Mouse (Mus musculus) heart, embryonic 11.5 days (tissue): Measurements from ENCODE around the gene Caly. TPM values are rescaled to one million over a fixed set of nuclear protein-coding genes. Genes with fewer than 3 reads are reported as not detected.

Experiments
- ATAC-seq: fragments of 200-750 bp; cut with Nextera tagmentation; replicated peaks from 2 replicates; pipeline ENCODE4 v1.8.0; 2017; ENCODE audit warnings: moderate library complexity; ENCODE audit not compliant: insufficient number of reproducible peaks, low FRiP score, low TSS enrichment
- H3K27ac ChIP-seq: fragments of 300-500 bp; sonication (generic); 2 replicates; pipeline ENCODE4 v1.5.1; 2014; ENCODE audit warnings: mild to moderate bottlenecking, low read depth, low read length
- H3K27me3 ChIP-seq: fragments of 300-500 bp; sonication (generic); 2 replicates; pipeline ENCODE4 v1.6.1; 2014; ENCODE audit warnings: mild to moderate bottlenecking, low read length, mixed read lengths; ENCODE audit not compliant: control insufficient read depth, insufficient read depth
- H3K36me3 ChIP-seq: fragments of 300-500 bp; sonication (generic); 2 replicates; pipeline ENCODE4 v1.6.1; 2014; ENCODE audit warnings: mild to moderate bottlenecking, low read length, moderate library complexity, mixed read lengths; ENCODE audit not compliant: control insufficient read depth, insufficient read depth
- H3K4me1 ChIP-seq: fragments of 300-500 bp; sonication (generic); 2 replicates; pipeline ENCODE4 v1.6.1; 2014; ENCODE audit warnings: low read length; ENCODE audit not compliant: control insufficient read depth, insufficient read depth
- H3K4me2 ChIP-seq: fragments of 300-500 bp; sonication (generic); 2 replicates; pipeline ENCODE4 v1.6.1; 2014; ENCODE audit warnings: mild to moderate bottlenecking, moderate library complexity
- H3K4me3 ChIP-seq: fragments of 300-500 bp; sonication (generic); 2 replicates; pipeline ENCODE4 v1.5.1; 2014; ENCODE audit warnings: low read depth, low read length
- H3K9ac ChIP-seq: fragments of 300-500 bp; sonication (generic); 2 replicates; pipeline ENCODE4 v1.6.1; 2014; ENCODE audit warnings: mild to moderate bottlenecking, low read depth, low read length, moderate library complexity
- H3K9me3 ChIP-seq: fragments of 300-500 bp; sonication (generic); replicated peaks from 2 replicates; pipeline ENCODE4 v1.6.1; 2016; ENCODE audit warnings: low read length; ENCODE audit not compliant: control insufficient read depth
- WGBS: fragments of 180-500 bp; shearing (Covaris S2); extraction: QIAGEN DNeasy Blood & Tissue Kit; methylation state at CpG from one replicate; pipeline ENCODE4 v1.1.7; 2014; ENCODE audit not compliant: insufficient replicate concordance; 5-methylcytosine and 5-hydroxymethylcytosine counted together
- polyA plus RNA-seq: library from polyadenylated mRNA; unstranded; fragments of >200 nt; fragmentation: Nextera tagmentation; extraction: Ambion mirVana; gene quantifications from 2 replicates; pipeline ENCODE4 v1.2.1, GENCODE M21; 2014

Caly gene
- polyA plus RNA-seq: 0.24 and 0.54 TPM in 2 replicates

DNA sequence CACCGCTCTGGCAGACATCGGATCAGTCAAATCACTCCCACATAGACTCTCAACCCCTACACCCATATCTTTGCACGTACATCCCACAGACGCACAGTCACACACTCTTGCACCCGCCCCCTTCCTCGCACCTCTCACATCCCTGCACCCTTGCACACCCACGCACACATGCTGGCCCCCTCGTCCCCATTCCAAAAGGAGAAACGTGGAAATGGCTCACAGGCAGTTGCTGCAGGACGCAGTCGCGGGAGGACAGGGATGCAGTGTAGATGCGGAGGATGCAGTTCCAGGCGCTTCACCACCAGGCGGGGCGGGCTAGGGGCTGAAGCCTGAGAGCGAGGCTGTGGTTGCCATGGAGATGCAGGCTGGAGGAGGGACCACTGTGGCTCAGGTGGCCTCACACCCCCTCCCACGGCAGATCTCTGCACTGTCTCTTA is at the start of gene Caly:
Caly (minus strand) TSS at position 307 of the 437 bp plus-strand sequence.
- H3K4me2 ChIP-seq: no peak within 1 kb of the TSS

DNA sequence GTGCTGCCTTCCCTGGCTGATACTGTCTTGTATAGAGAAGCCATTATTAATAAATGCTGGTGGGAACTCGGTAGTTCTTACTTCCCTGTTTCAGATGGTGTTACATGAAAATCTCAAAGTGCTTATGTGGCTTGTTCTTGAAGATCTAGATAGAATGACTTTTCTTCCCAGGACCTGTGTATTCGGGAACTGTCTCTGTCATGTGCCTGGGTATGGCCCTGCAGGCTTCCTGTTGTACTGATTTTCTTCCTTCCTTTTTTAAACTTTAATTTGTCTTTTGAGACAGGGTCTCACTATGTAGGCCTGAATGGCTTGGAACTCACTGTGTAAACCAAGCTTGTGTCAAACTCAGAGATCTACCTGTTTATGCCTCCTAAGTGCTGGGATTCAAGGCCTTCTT is 45.6 kb upstream of the Caly start:
- H3K9ac ChIP-seq: no peak overlapping the region
- no peak for ATAC-seq
- H3K4me3 ChIP-seq: no peak overlapping the region
- H3K4me1 ChIP-seq: peaks cover 6% of the 10 kb centered on the region; the same call in 1 of the 2 replicates
- H3K27ac ChIP-seq: no peak overlapping the region
- no peak overlapping the region for H3K4me2 ChIP-seq
- no peaks in the 10 kb centered on the region for H3K9me3 ChIP-seq
- 73% methylated on average over 2 of the region's 2 CpGs for WGBS
- no peaks in the 10 kb centered on the region for H3K27me3 ChIP-seq
- peaks cover 2% of the 10 kb centered on the region; the same call in 1 of the 2 replicates for H3K36me3 ChIP-seq

More for the DNA sequence above, at the start of gene Caly:
- Histone ChIP-seq H3K9ac (no peak within 1 kb of the TSS), H3K9me3 (no peaks in the 10 kb centered on the region), H3K4me1 (no peaks in the 10 kb centered on the region), H3K27ac (no peak within 1 kb of the TSS), H3K4me3 (no peak within 1 kb of the TSS), H3K36me3 (no peaks in the 10 kb centered on the region), H3K27me3 (peaks cover 44% of the 10 kb centered on the region)
- 8% methylated on average over 18 of the region's 18 CpGs for WGBS
- no peak for ATAC-seq

GRCm38 (mm10) chr7:140126934-140127333 is 44.6 kb upstream of the Caly start:
- Histone ChIP-seq H3K9ac (no peak overlapping the region), H3K9me3 (no peaks in the 10 kb centered on the region), H3K27me3 (no peaks in the 10 kb centered on the region), H3K4me3 (no peak overlapping the region), H3K36me3 (peaks cover 2% of the 10 kb centered on the region; the same call in 1 of the 2 replicates), H3K4me1 (peaks cover 6% of the 10 kb centered on the region; the same call in 1 of the 2 replicates), H3K27ac (no peak overlapping the region), H3K4me2 (no peak overlapping the region)
- WGBS: 87% methylated on average over 3 of the region's 3 CpGs
- ATAC-seq: no peak

- Histone ChIP-seq H3K4me3 (peak overlapping the region; percentile 61), H3K9ac (peak overlapping the region; percentile 82), H3K36me3 (peaks cover 2% of the 10 kb centered on the region; the same call in 1 of the 2 replicates), H3K27ac (no peak overlapping the region), H3K4me2 (peak overlapping the region; percentile 77), H3K4me1 (peaks cover 6% of the 10 kb centered on the region; the same call in 1 of the 2 replicates), H3K27me3 (no peaks in the 10 kb centered on the region), H3K9me3 (no peaks in the 10 kb centered on the region)
- 0 out of 2 replicates have a peak, but pooled peaks have one; percentile 1 for ATAC-seq
- 4% methylated on average over 5 of the region's 5 CpGs for WGBS
Observed at GRCm38 (mm10) chr7:140126022-140126350, 43.6 kb upstream of the Caly start.

DNA sequence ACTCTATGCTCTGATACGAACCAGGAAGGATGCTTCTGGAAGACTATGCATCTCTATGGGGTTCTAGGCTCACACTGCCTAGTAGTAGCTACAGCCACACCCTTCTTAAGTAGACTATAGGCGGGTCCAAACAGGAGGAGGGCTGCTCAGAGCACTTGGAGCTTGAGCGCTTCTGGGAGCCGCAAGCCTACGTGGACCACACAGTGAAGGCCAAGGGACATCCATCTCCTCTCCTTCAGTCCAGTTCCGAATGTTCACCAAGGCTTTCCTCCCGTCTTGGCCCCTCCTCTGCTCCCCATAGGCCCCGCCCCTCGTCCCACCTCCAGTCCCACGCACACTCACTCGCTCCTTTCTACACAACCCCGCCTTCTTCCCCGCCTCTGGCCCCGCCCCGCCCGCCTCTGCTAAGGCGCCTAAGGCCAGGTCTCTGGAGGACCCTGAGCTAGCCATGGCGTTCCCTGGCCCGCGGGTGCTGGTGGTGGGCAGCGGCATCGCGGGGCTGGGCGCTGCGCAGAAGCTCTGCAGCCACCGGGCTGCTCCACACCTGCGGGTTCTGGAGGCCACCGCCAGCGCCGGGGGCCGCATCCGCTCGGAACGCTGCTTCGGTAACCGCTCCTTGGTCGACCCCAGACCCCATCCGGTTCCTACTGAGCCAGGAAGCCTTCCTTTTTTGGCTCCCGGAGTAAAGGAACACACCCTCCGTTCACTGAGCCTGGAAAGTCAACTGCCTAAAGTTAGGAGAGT is 43.1 kb upstream of the Caly start:
- WGBS: 1% methylated on average over 40 of the region's 40 CpGs
- ATAC-seq: peak; percentile 98
- H3K4me1 ChIP-seq: peaks cover 6% of the 10 kb centered on the region; the same call in 1 of the 2 replicates
- H3K4me2 ChIP-seq: peak overlapping the region; percentile 77
- H3K9ac ChIP-seq: peak overlapping the region; percentile 82
- H3K27ac ChIP-seq: no peak overlapping the region
- no peaks in the 10 kb centered on the region for H3K9me3 ChIP-seq
- H3K36me3 ChIP-seq: peaks cover 2% of the 10 kb centered on the region; the same call in 1 of the 2 replicates
- no peaks in the 10 kb centered on the region for H3K27me3 ChIP-seq
- H3K4me3 ChIP-seq: peak overlapping the region; percentile 61

DNA sequence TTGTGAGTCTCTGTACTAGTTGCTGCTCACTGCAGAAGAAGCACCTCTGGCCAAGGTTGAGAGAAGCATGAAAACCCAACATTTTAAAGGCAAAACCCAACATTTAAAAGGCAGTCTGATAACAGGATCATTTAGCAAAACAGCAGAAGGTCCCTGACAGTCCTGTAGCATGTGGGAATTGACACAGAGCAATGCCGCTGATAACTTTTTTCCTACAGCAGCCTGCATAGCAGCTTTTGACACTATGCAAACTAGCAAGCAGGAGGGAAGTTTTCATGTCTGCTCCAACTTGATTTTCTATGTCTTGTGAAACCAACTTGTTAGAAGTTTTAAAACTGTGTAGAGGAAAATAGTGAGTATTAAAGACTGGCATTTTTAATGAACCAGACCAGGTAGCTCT is 42.0 kb upstream of the Caly start:
- H3K4me2 ChIP-seq: no peak overlapping the region
- H3K27me3 ChIP-seq: no peaks in the 10 kb centered on the region
- H3K36me3 ChIP-seq: no peaks in the 10 kb centered on the region
- H3K9me3 ChIP-seq: no peaks in the 10 kb centered on the region
- H3K4me3 ChIP-seq: no peak overlapping the region
- H3K4me1 ChIP-seq: peaks cover 6% of the 10 kb centered on the region; the same call in 1 of the 2 replicates
- no peak for ATAC-seq
- H3K27ac ChIP-seq: no peak overlapping the region
- no peak overlapping the region for H3K9ac ChIP-seq
- WGBS: 83% methylated on average over 1 of the region's 1 CpGs

DNA sequence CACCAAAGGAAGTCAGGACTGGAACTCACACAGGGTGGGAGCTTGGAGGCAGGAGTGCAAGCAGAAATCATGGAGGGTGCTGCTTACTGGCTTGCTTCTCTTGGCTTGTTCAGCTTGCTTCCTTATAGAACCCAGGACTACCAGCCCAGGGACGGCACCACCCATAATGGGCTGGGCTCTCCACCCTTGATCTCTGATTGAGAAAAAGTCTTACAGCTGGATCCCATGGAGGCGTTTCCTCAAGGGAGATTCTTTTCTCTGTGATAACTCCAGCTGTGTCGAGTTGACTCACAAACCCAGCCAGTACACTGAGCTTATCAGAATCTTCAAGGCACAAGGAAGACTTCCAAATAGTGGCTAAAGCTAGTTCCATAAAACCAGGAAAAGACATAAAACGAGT is 40.4 kb upstream of the Caly start:
- Histone ChIP-seq H3K27me3 (no peaks in the 10 kb centered on the region), H3K9ac (no peak overlapping the region), H3K4me3 (no peak overlapping the region), H3K4me2 (no peak overlapping the region), H3K4me1 (peaks cover 6% of the 10 kb centered on the region; the same call in 1 of the 2 replicates), H3K9me3 (no peaks in the 10 kb centered on the region), H3K27ac (no peak overlapping the region), H3K36me3 (no peaks in the 10 kb centered on the region)
- 25% methylated on average over 4 of the region's 4 CpGs for WGBS
- ATAC-seq: no peak

GRCm38 (mm10) chr7:140121338-140121910 is 39.1 kb upstream of the Caly start:
- Histone ChIP-seq H3K27me3 (no peaks in the 10 kb centered on the region), H3K4me3 (no peak overlapping the region), H3K4me1 (no peaks in the 10 kb centered on the region), H3K27ac (no peak overlapping the region), H3K9ac (no peak overlapping the region), H3K9me3 (no peaks in the 10 kb centered on the region), H3K36me3 (no peaks in the 10 kb centered on the region), H3K4me2 (no peak overlapping the region)
- WGBS: 68% methylated on average over 13 of the region's 13 CpGs
- no peak for ATAC-seq
